Mouse (Mus musculus) thymus, adult 2 months (tissue): ENCODE data around the gene Myd88. TPM values are rescaled to one million over a fixed set of nuclear protein-coding genes. Genes with fewer than 3 reads are reported as not detected.

Experiments
- DNase-seq: peaks from one replicate; pipeline ENCODE4 v3.0.0; 2021
- H3K27ac ChIP-seq: fragments of 200-500 bp; 2 replicates; pipeline ENCODE4 v1.5.1; 2012; ENCODE audit warnings: low read length, control low read depth; ENCODE audit not compliant: control insufficient read depth, insufficient read depth
- H3K27me3 ChIP-seq: fragments of 200-500 bp; 2 replicates; pipeline ENCODE4 v1.6.1; 2012; ENCODE audit warnings: mild to moderate bottlenecking, low read length, moderate library complexity, mixed read lengths; ENCODE audit not compliant: control insufficient read depth, insufficient read depth
- H3K36me3 ChIP-seq: fragments of 200-500 bp; 2 replicates; pipeline ENCODE4 v1.6.1; 2012; ENCODE audit warnings: mild to moderate bottlenecking, low read length, moderate library complexity; ENCODE audit not compliant: control insufficient read depth, insufficient read depth
- H3K4me1 ChIP-seq: fragments of 200-500 bp; replicated peaks from 2 replicates; pipeline ENCODE4 v1.6.1; 2012; ENCODE audit warnings: low read length; ENCODE audit not compliant: control insufficient read depth, insufficient read depth
- H3K4me3 ChIP-seq: fragments of 200-500 bp; 2 replicates; pipeline ENCODE4 v1.5.1; 2012; ENCODE audit warnings: mild to moderate bottlenecking, low read length, control low read depth, moderate library complexity; ENCODE audit not compliant: control insufficient read depth, insufficient read depth
- CTCF ChIP-seq: fragments of 200-500 bp; IDR thresholded peaks from 2 replicates; pipeline ENCODE4 v1.5.1; 2012; ENCODE audit warnings: mild to moderate bottlenecking, control low read depth, low read length, moderate library complexity, borderline replicate concordance; ENCODE audit not compliant: control insufficient read depth, poor library complexity, insufficient read depth; ENCODE audit errors: extremely low read depth
- POLR2A ChIP-seq: fragments of 200-500 bp; IDR thresholded peaks from 2 replicates; pipeline ENCODE4 v1.6.1; 2012; ENCODE audit warnings: mild to moderate bottlenecking, low read length, control low read depth, moderate library complexity; ENCODE audit not compliant: control insufficient read depth, poor library complexity, insufficient read depth; ENCODE audit errors: extremely low read depth
- WGBS: fragments of 180-500 bp; shearing (Covaris S2); methylation state at CpG from one replicate; pipeline ENCODE4 v1.1.7; 2018; 5-methylcytosine and 5-hydroxymethylcytosine counted together
- polyA plus RNA-seq: library from polyadenylated mRNA; depleted of rRNA; stranded (reverse); fragments of >200 nt; gene quantifications from 2 replicates; pipeline ENCODE4 v1.2.3, GENCODE M21; 2012

The Myd88 gene
- polyA plus RNA-seq, 1 experiment: 30.8 TPM

DNA sequence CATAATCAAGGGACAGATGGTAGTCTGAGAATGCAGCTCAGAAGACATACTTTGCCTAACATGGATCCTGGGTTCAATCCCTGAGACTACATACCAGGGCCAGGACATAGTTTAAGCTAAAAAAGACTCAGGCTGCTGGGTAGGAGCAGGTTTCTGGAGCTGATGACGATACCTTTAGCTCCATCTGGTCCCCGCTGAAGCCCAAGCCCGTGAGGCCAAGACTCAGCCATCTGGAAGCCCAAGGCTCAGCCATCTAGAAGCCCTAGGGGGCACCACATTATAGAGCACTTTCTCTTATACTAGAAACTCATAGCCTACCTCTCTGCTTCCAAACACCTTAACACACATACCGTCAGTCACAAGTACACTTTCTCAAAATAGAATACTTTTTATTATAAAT, 5.6 kb downstream of the Myd88 start:
- TF ChIP-seq POLR2A: no peak
- no peak for TF ChIP-seq CTCF
- no peak for DNase-seq
- Histone ChIP-seq H3K4me3 (no peak overlapping the region), H3K36me3 (no peaks in the 10 kb centered on the region), H3K27me3 (no peaks in the 10 kb centered on the region), H3K27ac (no peak overlapping the region), H3K4me1 (peaks cover 19% of the 10 kb centered on the region)
- 91% methylated on average over 4 of the region's 4 CpGs for WGBS

DNA sequence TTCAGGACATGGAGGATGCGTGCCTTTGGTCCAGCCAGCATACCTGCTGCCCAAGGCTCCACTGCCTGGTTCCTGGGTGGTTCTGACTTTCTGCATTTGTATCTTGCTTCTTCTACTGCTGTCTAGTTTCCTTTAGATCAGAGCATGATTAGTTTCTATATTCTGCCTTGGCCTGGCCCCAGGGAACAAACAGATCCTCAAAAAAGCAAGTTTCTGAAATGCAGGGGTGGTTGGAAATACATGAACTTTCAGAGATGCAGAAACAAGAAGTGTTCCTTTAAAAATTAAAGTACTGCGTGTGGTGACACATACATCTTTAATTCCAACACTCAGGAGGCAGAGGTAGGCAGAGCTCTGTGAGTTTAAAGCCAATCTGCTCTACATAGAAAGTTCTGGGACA, 6.4 kb downstream of the Myd88 start:
- Histone ChIP-seq H3K27ac (0 out of 2 replicates have a peak overlapping the region, but pooled peaks have one; percentile 13), H3K4me3 (no peak overlapping the region), H3K36me3 (no peaks in the 10 kb centered on the region), H3K4me1 (peaks cover 19% of the 10 kb centered on the region), H3K27me3 (no peaks in the 10 kb centered on the region)
- DNase-seq: no peak
- TF ChIP-seq CTCF (no peak), POLR2A (no peak)
- WGBS: 92% methylated on average over 2 of the region's 2 CpGs

DNA sequence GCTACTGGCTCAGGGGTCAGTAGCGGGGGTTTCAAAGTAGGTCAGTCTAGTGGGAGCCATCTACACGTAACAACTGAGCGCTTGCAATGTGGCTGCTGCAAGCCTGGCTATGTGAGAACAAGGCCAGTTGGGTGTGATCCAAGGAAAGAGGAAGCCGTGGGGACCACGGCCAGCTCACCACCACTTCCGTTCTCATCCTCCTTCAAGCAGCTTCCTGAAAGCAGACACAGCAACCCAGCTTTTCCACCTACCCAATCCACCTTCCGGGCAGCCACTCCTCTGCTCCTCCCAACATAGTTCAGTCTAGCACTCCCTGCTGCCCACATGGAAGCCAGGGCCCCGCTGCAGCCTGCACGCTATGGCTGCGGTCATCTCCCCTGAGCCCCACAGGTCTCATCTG, 6.9 kb downstream of the Myd88 start:
- TF ChIP-seq POLR2A (no peak), CTCF (no peak)
- DNase-seq: no peak
- no peak overlapping the region for H3K4me3 ChIP-seq
- H3K27me3 ChIP-seq: no peaks in the 10 kb centered on the region
- WGBS: 10% methylated on average over 10 of the region's 10 CpGs
- no peaks in the 10 kb centered on the region for H3K36me3 ChIP-seq
- peaks cover 18% of the 10 kb centered on the region for H3K4me1 ChIP-seq
- 0 out of 2 replicates have a peak overlapping the region, but pooled peaks have one; percentile 13 for H3K27ac ChIP-seq

DNA sequence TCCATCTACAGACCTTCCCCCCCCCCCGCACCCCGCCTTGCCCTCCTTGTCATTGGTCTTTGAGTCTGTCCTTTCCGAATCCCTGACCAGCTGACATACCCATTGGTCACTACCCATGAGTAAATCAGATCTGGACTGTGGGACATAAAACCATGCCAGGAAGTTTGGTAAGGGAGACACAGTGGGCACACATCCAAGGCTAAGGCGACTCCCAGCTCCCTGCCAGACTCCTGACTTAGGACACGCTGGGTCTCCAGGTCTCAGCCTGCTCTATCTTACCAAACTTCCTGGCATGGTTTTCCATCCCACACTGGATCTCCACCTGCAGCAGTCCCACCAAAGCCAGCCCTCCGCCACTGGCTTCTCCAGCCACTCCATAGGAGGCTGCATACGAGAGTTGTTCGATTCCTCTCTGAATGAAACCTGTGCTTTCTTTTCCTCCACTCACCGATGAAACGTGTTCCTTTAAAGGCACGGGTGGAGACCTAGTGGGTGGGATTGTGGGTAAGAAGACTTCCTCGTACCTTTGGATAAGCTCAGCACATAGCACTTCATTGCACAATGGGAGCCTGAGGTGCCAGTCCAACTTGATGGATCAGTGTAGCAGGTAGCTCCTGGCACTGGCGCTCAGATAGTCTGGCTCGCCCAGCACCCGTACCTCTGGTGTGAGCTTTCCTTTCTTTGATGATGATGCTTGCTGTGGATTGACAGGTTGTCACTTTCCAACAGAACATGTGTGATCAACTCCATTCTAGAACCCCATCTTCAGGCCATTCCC, 10.8 kb downstream of the Myd88 start:
- Histone ChIP-seq H3K27ac (no peak overlapping the region), H3K4me3 (no peak overlapping the region), H3K27me3 (no peaks in the 10 kb centered on the region), H3K36me3 (no peaks in the 10 kb centered on the region), H3K4me1 (peaks cover 11% of the 10 kb centered on the region)
- DNase-seq: no peak
- WGBS: 88% methylated on average over 15 of the region's 15 CpGs
- TF ChIP-seq POLR2A (no peak), CTCF (no peak)

DNA sequence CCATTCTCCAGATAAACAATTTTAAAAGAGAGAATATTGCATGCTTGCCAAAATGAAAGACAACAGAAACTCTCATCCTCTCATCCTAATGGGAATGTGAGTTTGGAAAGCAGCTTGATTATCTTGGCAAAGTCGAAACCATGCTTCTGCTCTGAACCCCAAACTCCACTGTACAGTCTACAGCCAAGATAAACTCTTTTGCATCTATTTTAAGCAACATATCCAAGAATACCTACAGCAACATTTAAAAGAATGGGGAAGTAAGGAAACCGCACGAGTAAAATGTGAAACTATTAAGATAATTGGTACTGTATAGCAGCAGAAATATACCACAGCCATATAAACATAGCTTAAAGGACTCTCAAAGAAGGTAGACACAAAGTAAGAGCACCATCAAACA, 12.7 kb downstream of the Myd88 start:
- H3K36me3 ChIP-seq: no peaks in the 10 kb centered on the region
- TF ChIP-seq CTCF (no peak), POLR2A (no peak)
- no peak for DNase-seq
- no peaks in the 10 kb centered on the region; the same call in 1 of the 2 replicates for H3K4me1 ChIP-seq
- WGBS: 15% methylated on average over 3 of the region's 3 CpGs
- no peak overlapping the region for H3K4me3 ChIP-seq
- no peaks in the 10 kb centered on the region for H3K27me3 ChIP-seq
- no peak overlapping the region for H3K27ac ChIP-seq

DNA sequence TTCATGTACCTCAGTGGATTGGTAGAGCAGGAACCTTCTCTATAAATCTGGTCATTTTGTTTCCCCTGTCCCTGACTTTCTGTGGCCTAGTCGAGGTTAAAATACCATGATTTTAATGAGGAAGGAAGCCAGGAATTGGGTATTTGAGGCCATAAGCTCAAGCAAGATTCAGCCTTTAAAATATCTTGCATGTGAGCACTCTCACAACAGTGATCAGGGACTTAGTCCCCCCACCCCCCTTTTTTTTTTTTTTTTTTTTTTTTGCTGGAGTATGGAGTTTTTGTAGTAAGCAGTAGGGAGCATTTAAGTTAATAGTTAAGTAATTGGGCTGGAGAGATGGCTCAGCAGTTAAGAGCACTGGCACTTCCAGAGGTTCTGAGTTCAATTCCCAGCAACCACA, 17.1 kb downstream of the Myd88 start:
- 49% methylated on average over 1 of the region's 1 CpGs for WGBS
- Histone ChIP-seq H3K4me1 (peaks cover 9% of the 10 kb centered on the region), H3K36me3 (no peaks in the 10 kb centered on the region), H3K27ac (no peak overlapping the region), H3K4me3 (no peak overlapping the region), H3K27me3 (no peaks in the 10 kb centered on the region)
- no peak for DNase-seq
- TF ChIP-seq POLR2A (no peak), CTCF (no peak)
